Mouse (Mus musculus) spleen, adult 2 months (tissue): ENCODE results near the gene Dcaf5.

Experiments
- CTCF ChIP-seq: fragments of 200-500 bp; IDR thresholded peaks from 2 replicates; pipeline ENCODE4 v1.5.1; 2011; ENCODE audit warnings: mild to moderate bottlenecking, inconsistent platforms; ENCODE audit not compliant: insufficient read depth, insufficient read length, insufficient replicate concordance; ENCODE audit errors: extremely low read depth
- POLR2A ChIP-seq: fragments of 200-500 bp; IDR thresholded peaks from 2 replicates; pipeline ENCODE4 v1.6.1; 2011; ENCODE audit warnings: low read depth, low read length, inconsistent platforms

- TF ChIP-seq CTCF (no peak), POLR2A (no peak)
Measured at GRCm38 (mm10) chr12:80435887-80436286, 514 bp downstream of the Dcaf5 start.
